In genomic region chr2:59762277-59762676, GRCm38 (mm10) we compare ENCODE assay signal across 16 mouse cellular contexts.
"Had no signal": no experiment of that assay in that cellular context is flagged by ENCODE, and none has a peak within 500 bp of the region (broad histone marks: within the 10 kb centered on the region; RNA-seq: fewer than 3 reads in every experiment).

No protein-coding gene starts in this region.

- H3K4me3 ChIP-seq: lung, embryonic 15.5 days; midbrain, embryonic 10.5 days; midbrain, embryonic 12.5 days; myocyte; neural tube, embryonic 13.5 days; neural tube, embryonic 15.5 days had no signal

- ATAC-seq: lung, postnatal 0 days; midbrain, embryonic 16.5 days had no signal

- DNase-seq: lung, adult 18-20 months; lung, postnatal 14 days; lung, postnatal 36 days; midbrain, embryonic 14.5 days; right cerebral cortex, postnatal 14 days; thymus, adult 18-20 months; thymus, postnatal 14 days; thymus, postnatal 36 days had no signal
